Mouse (Mus musculus) testis, postnatal 10 days (tissue): ENCODE results near the gene Ubap1l.
A peak's percentile ranks its signal among the peaks of the same experiment; 100 is the strongest.
"Not testable (repeated sequence)": the region's sequence is repeated elsewhere in the genome, so short reads cannot be mapped to it uniquely, and the experiment has no call there.

Experiments used
- DNase-seq: peaks from one replicate; pipeline ENCODE4 v3.0.0; 2021; ENCODE audit warnings: low spot score

The Ubap1l gene

GRCm38 (mm10) chr9:65360641-65361448 lies at the start of gene Ubap1l:
Ubap1l (plus strand) TSS chr9:65361041.
- DNase-seq, result peak; percentile 31

DNA sequence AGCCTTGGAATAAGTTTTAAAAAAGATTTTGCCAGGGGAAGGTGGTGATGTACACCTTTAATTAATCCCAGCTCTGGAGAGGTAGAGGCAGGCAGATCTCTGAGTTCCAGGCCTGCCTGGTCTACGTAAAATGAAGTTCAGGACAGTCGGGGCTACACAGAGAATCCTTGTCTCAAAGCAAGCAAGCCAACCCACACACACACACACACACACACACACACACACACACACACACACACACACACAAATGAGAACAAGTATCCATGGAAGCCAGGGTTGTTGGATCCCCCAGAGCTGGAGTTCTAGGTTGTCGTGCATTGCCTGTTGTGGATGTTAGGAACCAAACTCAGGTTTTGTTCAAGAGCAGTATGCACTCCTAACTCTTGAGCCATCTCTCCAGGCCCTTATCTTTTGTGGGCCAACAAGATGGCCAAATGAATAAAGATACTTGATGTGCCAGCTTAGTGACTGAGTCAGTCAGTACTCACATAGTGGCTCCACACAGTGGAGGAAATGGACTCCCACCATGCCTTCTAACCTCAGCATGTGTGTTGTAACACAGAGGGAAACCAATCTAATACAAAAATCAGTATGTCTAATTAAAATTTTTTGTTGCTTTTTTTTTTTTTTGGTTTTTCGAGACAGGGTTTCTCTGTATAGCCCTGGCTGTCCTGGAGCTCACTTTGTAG lies 48.0 kb upstream of the Ubap1l start:
- no peak for DNase-seq

- no peak for DNase-seq
Observed at GRCm38 (mm10) chr9:65313846-65314245, 47.0 kb upstream of the Ubap1l start.

- no peak for DNase-seq
Observed at GRCm38 (mm10) chr9:65322255-65322900, 38.5 kb upstream of the Ubap1l start.

GRCm38 (mm10) chr9:65325971-65326370 lies 34.9 kb upstream of the Ubap1l start:
- DNase-seq, result no peak

DNA sequence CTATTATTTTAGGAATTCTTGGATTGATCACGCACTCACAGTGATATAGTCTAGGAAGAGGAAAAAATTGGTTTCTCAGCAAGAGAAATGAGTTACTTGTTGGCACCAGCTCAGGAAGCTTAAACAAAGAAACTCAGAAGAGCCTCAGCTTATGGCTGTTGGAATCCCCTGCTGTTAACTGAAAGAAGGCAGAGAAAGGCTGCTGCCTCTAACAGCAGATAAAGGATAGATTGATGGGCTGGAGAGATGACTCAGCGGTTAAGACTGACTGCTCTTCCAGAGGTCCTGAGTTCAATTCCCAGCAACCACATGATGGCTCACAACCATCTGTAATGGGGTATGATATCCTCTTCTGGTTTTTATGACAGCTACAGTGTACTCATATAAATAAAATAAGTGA lies 33.5 kb upstream of the Ubap1l start:
- DNase-seq, result no peak

GRCm38 (mm10) chr9:65333958-65334357 lies 26.9 kb upstream of the Ubap1l start:
- no peak for DNase-seq

DNA sequence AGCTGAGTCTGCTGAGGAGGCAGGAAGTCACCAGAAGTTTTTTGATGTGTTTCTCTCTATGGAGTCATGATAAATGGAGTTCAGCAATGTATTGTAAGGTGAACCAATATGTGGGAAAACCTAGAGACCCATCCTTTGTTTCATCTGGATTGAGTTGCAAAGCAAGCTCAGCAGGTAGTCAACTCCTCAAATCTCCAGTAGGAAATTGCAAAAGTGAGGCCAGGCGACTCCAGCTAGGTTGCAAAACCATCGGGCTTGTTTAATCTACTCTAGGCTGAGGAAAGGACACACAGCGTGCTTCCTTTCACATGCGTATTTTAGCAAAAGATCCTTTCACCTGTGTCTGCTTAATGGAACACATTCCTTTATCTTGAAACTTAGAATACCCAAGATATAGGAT lies 21.7 kb upstream of the Ubap1l start:
- DNase-seq, result no peak

GRCm38 (mm10) chr9:65340414-65340813 lies 20.4 kb upstream of the Ubap1l start:
- DNase-seq, result no peak

DNA sequence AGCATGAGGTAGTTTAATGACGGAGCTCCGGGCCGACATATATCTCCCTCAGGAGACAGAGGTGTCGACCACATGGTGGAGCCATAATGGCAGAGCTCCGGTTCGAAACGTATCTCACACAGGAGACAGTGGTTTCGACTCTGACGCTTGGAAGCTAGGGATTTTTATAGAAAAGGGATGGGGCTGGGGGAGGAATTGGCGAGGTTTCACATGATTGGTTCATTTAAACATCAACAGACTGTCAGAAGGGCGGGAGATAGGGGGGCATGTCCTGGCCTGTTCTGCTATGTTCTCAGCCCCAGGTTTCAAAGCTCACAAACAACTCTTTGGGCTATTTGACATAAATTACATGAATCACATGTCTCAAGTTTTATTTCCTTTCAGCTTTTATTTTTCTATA lies 15.4 kb upstream of the Ubap1l start:
- not testable (repeated sequence) for DNase-seq

DNA sequence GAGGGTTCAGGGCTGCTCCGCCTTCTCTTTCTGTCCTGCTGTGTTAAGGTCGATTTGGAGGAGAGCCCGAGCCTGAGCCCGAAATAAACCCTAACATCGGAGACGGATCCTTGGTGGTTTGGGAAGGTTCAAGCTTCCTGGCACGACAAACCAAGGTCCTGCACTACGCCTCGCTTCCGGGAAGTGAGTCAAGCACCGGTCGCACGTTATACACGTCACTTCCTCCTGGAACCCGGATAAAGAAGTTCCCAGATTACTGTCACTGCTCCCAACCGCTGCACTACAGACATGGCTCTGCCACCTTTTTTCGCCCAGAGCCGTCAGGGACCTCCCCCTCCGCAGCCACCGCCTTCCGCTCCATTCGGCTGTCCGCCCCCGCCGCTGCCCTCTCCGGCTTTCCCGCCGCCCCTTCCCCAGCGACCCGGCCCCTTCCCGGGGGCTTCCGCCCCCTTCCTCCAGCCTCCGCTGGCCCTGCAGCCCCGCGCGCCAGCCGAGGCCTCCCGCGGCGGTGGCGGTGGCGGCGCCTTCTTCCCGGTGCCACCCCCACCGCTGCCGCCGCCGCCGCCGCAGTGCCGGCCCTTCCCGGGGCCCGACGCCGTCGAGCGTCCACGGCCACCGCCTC lies 14.9 kb upstream of the Ubap1l start, which contains the start of gene Pdcd7:
Gene Pdcd7, plus strand, starts transcription at position 251 of the 622 bp plus-strand sequence.
- peak; percentile 94 for DNase-seq

GRCm38 (mm10) chr9:65346476-65347111 lies 14.2 kb upstream of the Ubap1l start:
- peak; percentile 74 for DNase-seq

- DNase-seq, result no peak
Observed at GRCm38 (mm10) chr9:65347112-65347850, 13.6 kb upstream of the Ubap1l start.

GRCm38 (mm10) chr9:65353251-65353650 lies 7.6 kb upstream of the Ubap1l start:
- no peak for DNase-seq

DNA sequence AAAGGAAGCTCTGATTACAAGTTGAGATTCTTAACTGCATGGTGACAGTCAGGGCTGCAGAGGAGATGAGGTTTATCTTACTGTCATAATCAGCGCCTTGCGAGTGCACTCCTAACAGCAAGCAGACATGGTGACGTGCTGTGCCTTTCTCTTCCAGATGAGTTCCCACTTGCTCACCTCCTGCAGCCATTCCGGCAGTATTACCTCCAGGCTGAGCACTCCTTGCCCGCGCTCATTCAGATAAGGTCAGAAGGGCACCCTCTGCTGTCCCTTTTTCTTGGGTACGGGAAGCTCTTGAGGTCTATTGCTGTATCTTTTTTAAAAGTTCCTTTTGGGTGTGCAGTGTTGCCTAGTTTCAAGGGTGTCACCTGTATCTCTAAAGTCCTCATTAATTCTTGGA lies 4.3 kb upstream of the Ubap1l start:
- no peak for DNase-seq

- DNase-seq, result no peak
Observed at GRCm38 (mm10) chr9:65356971-65357370, 3.9 kb upstream of the Ubap1l start.

GRCm38 (mm10) chr9:65358956-65359480 lies 1.8 kb upstream of the Ubap1l start:
- DNase-seq, result no peak

DNA sequence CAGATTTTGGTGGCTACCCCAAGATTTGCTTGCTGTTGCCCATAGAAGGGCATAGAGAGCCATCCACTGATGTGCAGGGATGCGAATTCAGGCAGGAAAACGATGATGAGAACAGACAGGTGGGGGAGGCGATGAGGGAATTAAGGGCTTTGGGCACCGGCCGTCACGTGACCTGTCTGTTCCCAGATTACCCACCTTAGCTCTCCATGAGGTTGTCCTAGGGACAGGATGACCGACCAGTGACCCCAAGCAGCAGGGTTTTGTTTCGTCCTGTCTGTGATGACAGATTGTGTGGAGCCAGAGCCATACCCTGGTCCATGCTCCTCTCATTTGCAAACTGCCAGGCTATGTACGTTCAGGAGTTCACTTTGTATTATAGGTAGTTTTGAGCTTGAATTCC lies 2.8 kb downstream of the Ubap1l start:
- DNase-seq, result peak; percentile 36

DNA sequence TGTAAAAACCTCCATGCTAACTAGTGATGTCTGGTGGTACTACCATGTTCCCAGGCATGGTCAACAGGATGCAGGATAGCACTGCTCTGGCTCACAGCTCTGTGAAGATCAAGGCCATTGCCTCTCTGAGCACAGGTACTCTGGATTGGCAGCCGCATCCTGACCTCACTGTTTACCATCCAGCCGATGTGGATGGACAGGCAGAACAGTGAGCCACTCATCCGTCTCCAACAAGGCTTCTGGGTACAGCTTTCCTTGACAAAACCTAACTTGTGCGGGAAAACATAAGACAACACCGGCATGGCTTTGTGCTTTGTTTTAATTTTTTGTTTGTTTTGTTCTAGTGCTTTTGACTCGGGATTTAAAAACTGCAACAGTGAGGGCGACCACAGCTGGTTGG lies 4.9 kb downstream of the Ubap1l start:
- DNase-seq, result peak; percentile 28

DNA sequence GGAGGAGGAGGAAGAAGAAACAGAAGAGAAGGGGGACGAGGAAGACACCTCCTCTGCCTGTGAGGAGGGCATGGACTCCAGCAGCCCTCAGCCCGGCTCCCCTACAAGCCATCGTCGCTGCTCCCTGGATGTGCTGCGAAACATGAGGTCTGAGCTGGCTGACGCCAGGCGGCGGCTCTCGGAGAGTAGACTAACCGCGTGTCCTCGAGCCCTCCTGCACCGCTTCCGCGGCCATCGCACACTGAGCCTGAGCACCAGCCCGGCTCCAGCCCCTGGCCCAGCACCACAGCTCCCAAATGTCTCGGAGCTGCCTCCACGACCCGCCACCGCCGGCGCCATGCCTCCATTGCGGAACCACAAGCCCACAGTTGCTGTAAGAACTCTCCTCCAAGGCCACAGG lies 10.9 kb downstream of the Ubap1l start:
- DNase-seq, result no peak

GRCm38 (mm10) chr9:65372449-65372848 lies 11.6 kb downstream of the Ubap1l start:
- peak; percentile 79 for DNase-seq
